Mouse (Mus musculus) heart, postnatal 0 days (tissue): ENCODE results near the gene Sema3d.

ENCODE experiments used
- CTCF ChIP-seq: IDR thresholded peaks from 2 replicates; pipeline ENCODE4 v1.5.1; 2016; ENCODE audit warnings: antibody characterized with exemption, control low read depth, low read depth
- EP300 ChIP-seq: IDR thresholded peaks from 2 replicates; pipeline ENCODE4 v1.6.1; 2016; ENCODE audit warnings: antibody characterized with exemption, low read depth

GRCm38 (mm10) chr5:12637763-12638468 lies 254.7 kb downstream of the Sema3d start:
- TF ChIP-seq CTCF (no peak), EP300 (no peak)
